Mouse (Mus musculus) lung, postnatal 0 days (tissue): ENCODE data around the gene Vmn1r18.

Experiments
- CTCF ChIP-seq: IDR thresholded peaks from 2 replicates; pipeline ENCODE4 v1.5.1; 2016; ENCODE audit warnings: antibody characterized with exemption, mild to moderate bottlenecking
- EP300 ChIP-seq: IDR thresholded peaks from 2 replicates; pipeline ENCODE4 v1.6.1; 2016; ENCODE audit warnings: antibody characterized with exemption, mild to moderate bottlenecking, control low read depth

DNA sequence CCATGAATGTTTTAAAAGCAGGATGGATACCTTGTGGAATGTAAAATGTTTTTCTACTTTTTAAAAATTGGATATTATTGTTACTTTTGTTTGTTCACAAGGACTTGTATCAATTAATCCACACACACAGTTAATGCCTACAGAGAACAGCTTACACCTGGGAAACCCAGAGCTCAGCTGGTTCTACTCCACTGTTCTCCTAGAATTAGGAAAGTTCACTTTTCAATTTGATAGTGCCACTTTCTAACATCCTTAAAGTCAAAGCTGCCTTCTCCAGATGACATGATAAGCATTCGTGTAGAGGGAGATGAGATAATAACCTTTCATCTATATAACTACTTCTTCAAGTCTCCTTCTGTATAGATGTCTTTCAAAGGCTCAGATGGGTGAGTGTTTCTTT is 33.0 kb upstream of the Vmn1r18 start, which contains the start of gene Vmn1r20:
- TF ChIP-seq CTCF: no peak
- no peak for TF ChIP-seq EP300
